Mouse (Mus musculus): Measurements from ENCODE around the gene Sgpp2. TPM values are rescaled to one million over a fixed set of nuclear protein-coding genes. Genes with fewer than 3 reads are reported as not detected.

Sgpp2 gene
- polyA plus RNA-seq, 1 experiment from 2014 or later = 2.6 TPM

DNA sequence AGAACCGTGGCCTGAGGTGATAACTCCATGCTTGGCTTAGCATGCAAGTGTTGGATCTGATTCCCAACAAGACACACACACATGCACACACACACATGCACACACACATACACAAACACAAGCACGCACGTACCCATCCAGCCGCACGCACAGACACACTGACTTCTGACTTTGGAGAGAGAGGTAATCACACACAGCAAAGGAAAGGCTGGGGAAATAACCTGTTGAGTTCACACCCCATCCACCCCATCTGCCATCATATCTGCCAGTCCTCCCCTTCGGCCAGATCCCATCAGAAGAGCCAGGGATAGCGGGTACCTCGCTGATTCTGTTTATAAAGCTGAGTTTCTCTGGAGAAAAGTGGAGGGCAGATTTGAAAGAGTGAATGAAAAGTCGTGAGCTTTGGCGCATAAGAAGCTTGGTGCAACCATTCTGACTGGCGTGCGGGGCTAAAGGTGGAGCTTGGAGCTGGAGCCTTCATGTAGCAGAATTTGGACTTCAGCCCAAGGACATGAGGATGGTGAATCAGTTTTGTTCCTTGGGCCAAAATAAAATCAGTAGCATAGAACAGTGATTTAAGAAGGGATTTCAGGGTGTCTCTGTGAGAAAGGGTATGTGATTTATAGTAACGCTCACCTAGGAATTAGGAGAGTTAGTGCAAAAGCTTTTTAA, 8.1 kb downstream of the Sgpp2 start:
- Histone ChIP-seq H3K4me2 (replicated peaks) (no peak overlapping the region), H3K9ac (replicated peaks) (no peak overlapping the region), H3K27ac (replicated peaks) (no peak overlapping the region), H3K4me3 (no peak overlapping the region), H3K27me3 (0 out of 2 replicates have a peak, but pooled peaks cover 3% of the 10 kb centered on the region), H3K9me3 (no peaks in the 10 kb centered on the region), H3K36me3 (no peaks in the 10 kb centered on the region), H3K4me1 (no peaks in the 10 kb centered on the region)
- ATAC-seq (ENCODE audit: low FRiP score, low read depth) = no peak
- 88% methylated on average over 13 of the region's 13 CpGs for WGBS

DNA sequence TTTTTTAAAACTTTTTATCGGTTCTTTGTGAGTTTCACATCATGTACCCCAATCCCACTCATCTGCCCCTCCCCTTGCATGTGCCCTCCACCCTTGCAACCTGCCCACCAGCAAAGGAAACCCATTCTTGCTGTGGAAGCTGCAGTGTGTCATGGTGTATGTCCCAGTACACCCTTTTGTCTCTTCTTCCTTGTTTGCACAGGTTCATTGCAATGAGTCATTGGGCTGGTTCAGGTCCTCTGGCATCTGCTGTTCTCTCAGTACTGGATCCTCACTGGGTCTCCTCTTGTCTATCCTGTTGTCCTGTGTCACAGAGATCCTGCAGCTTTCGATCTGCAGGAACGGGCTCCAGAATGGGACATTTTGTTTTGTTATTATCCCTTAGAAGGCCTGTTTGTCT, 10.1 kb downstream of the Sgpp2 start:
- Histone ChIP-seq H3K36me3 (no peaks in the 10 kb centered on the region), H3K9ac (replicated peaks) (no peak overlapping the region), H3K27me3 (0 out of 2 replicates have a peak, but pooled peaks cover 3% of the 10 kb centered on the region), H3K4me1 (no peaks in the 10 kb centered on the region), H3K27ac (replicated peaks) (no peak overlapping the region), H3K4me2 (replicated peaks) (no peak overlapping the region), H3K4me3 (no peak overlapping the region), H3K9me3 (no peaks in the 10 kb centered on the region)
- WGBS = 84% methylated on average over 3 of the region's 3 CpGs
- no peak for ATAC-seq (ENCODE audit: low FRiP score, low read depth)

DNA sequence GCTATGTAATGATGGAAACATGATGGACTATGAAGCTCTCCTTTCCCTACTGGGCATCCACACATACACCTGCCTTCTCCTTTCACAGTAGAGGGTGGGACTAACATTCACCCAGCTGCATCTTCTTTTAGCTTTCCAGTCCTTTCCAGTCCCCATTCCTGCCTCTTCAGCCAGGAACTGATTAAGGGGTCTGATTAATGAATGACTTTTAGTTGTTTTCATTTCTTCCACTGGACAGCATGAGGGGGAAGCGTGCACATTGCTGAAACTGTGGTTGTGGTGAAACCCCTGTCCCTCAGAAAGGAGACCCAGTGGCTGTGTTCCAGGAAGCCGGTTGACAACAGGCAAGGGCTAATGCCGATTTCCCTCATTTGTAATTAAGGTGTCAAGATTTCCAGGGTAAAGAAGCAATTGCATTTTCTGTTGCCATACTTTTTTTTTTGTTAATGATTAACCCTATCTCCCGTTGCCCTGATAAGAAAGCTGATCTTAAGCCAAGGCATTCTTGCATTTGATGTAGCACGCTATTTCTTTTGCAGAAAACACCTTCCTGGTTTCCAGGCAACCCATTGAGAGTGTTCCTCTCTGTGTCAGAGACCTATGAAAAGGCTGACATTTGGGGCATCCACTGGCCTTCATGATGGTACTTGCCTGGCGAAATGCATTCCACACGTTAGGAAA, 12.1 kb downstream of the Sgpp2 start:
- Histone ChIP-seq H3K9ac (replicated peaks) (no peak overlapping the region), H3K4me1 (no peaks in the 10 kb centered on the region), H3K27ac (replicated peaks) (no peak overlapping the region), H3K4me2 (replicated peaks) (no peak overlapping the region), H3K36me3 (no peaks in the 10 kb centered on the region), H3K9me3 (no peaks in the 10 kb centered on the region), H3K4me3 (no peak overlapping the region), H3K27me3 (0 out of 2 replicates have a peak, but pooled peaks cover 3% of the 10 kb centered on the region)
- WGBS = 73% methylated on average over 7 of the region's 7 CpGs
- ATAC-seq (ENCODE audit: low FRiP score, low read depth) = no peak

DNA sequence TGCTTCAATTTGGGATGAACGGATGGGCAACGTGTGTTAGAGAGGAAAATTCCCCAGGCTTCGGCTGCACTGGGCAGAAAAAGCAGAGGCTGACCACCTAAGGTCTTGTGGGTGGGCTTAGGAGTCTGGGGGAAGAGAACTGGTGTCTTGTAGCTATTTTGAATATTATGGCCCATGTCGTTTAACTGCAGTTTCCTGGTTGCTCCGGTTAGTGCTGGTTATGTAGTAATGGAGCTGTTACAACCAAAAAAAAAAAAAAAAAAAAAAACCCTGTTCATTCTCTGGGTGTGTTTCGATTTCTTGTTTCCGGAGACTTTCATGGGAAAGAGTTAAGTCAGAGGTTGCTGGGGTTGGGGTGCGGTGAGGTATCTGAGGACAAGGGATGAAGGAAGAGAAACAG, 12.7 kb downstream of the Sgpp2 start:
- Histone ChIP-seq H3K27ac (replicated peaks) (no peak overlapping the region), H3K9ac (replicated peaks) (no peak overlapping the region), H3K36me3 (no peaks in the 10 kb centered on the region), H3K27me3 (0 out of 2 replicates have a peak, but pooled peaks cover 3% of the 10 kb centered on the region), H3K4me3 (no peak overlapping the region), H3K4me2 (replicated peaks) (no peak overlapping the region), H3K4me1 (no peaks in the 10 kb centered on the region), H3K9me3 (no peaks in the 10 kb centered on the region)
- ATAC-seq (ENCODE audit: low FRiP score, low read depth) = no peak
- 90% methylated on average over 8 of the region's 8 CpGs for WGBS

DNA sequence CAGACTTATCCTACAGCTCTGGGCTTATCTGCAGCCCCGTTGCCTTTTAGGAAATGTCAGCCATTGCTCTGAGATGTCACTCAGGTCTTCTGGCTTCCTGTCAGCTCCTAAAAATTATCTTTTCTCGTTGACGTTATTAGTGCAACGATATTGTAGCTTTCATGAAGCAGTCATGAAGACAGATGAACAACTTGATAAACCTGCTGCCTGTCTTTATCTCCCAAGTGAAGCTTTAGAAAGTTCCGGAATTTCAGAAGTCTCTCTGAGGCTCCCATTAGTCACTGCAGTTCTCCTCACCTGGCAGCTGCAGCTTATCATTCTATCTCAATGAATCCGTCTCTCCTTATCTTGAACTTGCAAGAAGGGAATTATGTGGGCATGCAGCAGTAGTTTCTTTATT, 13.9 kb downstream of the Sgpp2 start:
- Histone ChIP-seq H3K9ac (replicated peaks) (no peak overlapping the region), H3K4me3 (no peak overlapping the region), H3K4me1 (no peaks in the 10 kb centered on the region), H3K4me2 (replicated peaks) (no peak overlapping the region), H3K27me3 (no peaks in the 10 kb centered on the region), H3K9me3 (no peaks in the 10 kb centered on the region), H3K36me3 (no peaks in the 10 kb centered on the region), H3K27ac (replicated peaks) (no peak overlapping the region)
- WGBS = 91% methylated on average over 6 of the region's 6 CpGs
- no peak for ATAC-seq (ENCODE audit: low FRiP score, low read depth)

DNA sequence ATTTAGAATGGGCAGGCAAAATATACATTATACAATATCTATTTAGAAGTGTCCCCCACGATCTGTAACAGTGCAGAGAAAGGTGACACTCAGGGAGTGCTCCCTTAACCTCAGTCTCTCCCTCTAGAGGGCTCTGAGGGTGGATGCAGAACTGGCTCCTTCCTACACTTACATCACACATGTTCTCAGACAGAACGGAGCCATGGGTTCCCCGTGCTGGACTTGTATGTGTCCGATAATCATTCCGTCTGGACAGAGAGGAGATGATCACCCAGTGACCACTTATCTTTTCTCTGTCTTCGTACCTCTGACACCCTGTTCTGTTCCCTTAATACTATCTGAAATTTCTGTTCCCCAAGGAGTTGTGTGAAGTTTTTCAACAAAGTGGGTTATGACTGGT, 15.7 kb downstream of the Sgpp2 start:
- Histone ChIP-seq H3K4me2 (replicated peaks) (no peak overlapping the region), H3K4me1 (no peaks in the 10 kb centered on the region), H3K4me3 (no peak overlapping the region), H3K36me3 (no peaks in the 10 kb centered on the region), H3K9me3 (no peaks in the 10 kb centered on the region), H3K27ac (replicated peaks) (no peak overlapping the region), H3K27me3 (no peaks in the 10 kb centered on the region), H3K9ac (replicated peaks) (no peak overlapping the region)
- ATAC-seq (ENCODE audit: low FRiP score, low read depth) = no peak
- 84% methylated on average over 6 of the region's 6 CpGs for WGBS

DNA sequence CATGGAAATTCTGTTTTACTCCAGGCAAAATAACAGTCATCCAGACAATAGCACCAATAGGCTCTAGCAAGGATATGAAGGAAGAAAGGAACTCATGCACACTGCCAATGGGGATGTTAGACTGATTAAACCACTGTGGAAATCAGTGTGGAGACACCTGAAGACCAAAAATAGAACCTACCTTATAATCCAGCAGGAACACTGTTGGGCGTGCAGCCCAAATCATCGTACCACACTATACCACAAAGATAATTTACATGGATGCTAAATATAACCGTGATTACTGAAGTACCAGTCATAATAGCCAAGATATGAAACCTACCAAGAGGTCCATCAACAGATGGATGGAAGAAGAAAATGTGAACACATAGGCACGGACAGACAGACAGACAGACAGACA, 18.5 kb downstream of the Sgpp2 start:
- Histone ChIP-seq H3K36me3 (no peaks in the 10 kb centered on the region), H3K27ac (replicated peaks) (no peak overlapping the region), H3K27me3 (no peaks in the 10 kb centered on the region), H3K9ac (replicated peaks) (no peak overlapping the region), H3K9me3 (no peaks in the 10 kb centered on the region), H3K4me2 (replicated peaks) (no peak overlapping the region), H3K4me1 (no peaks in the 10 kb centered on the region), H3K4me3 (no peak overlapping the region)
- ATAC-seq (ENCODE audit: low FRiP score, low read depth) = no peak
- 93% methylated on average over 4 of the region's 4 CpGs for WGBS

DNA sequence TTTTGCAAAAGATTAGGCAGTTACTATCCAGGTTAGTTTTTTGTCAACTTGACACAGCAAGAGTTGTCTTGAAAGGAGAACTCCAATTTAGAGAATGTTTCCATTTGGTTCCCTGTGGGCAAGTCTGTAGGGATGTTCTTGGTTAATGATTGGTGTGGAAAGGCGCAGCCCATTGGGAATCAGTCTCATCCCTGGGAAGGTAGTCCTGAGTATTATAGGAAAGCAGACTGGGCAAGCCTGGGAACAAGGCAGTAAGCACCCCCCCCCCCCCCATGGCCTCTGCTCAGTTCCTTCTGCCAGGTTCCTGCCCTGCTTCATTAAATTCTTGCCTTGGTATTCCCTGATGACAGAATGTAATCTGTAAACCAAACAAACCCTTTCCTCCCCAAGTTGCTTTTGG, 19.7 kb downstream of the Sgpp2 start:
- Histone ChIP-seq H3K27me3 (no peaks in the 10 kb centered on the region), H3K36me3 (no peaks in the 10 kb centered on the region), H3K4me1 (no peaks in the 10 kb centered on the region), H3K9me3 (no peaks in the 10 kb centered on the region), H3K4me3 (no peak overlapping the region), H3K27ac (replicated peaks) (no peak overlapping the region), H3K4me2 (replicated peaks) (no peak overlapping the region), H3K9ac (replicated peaks) (no peak overlapping the region)
- no peak for ATAC-seq (ENCODE audit: low FRiP score, low read depth)
- WGBS = 100% methylated on average over 1 of the region's 1 CpGs

DNA sequence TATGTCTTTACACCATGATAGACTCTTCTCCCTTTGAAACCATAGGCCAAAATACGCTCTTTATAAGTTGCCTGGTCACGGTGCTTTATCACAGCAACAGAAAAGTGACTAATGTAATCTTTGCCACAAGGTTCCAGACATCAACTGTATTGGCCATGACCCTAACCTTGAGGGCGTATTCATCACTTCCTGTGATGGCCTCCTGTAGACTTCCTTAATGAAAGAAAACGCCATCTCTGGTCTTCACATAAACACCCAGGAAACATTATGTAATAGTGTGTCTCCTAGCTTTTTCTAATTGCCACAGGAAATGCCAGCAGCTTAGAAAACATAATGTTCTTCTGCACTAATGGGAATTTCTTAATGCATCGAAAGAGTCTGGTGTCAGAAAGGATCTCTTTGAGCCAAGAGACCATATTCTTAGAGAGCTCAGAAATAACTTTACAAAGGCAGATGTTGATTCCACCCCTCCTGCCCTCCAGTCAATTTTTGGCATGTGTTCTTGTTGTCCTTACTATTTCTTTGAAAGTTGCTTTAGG, 20.5 kb downstream of the Sgpp2 start:
- H3K27me3 ChIP-seq = 0 out of 2 replicates have a peak, but pooled peaks cover 5% of the 10 kb centered on the region
- WGBS = 90% methylated on average over 5 of the region's 5 CpGs
- H3K4me3 ChIP-seq = no peak overlapping the region
- ATAC-seq (ENCODE audit: low FRiP score, low read depth) = no peak
- H3K9me3 ChIP-seq = no peaks in the 10 kb centered on the region
- no peaks in the 10 kb centered on the region for H3K36me3 ChIP-seq
- H3K27ac ChIP-seq (replicated peaks) = no peak overlapping the region
- H3K9ac ChIP-seq (replicated peaks) = no peak overlapping the region
- no peaks in the 10 kb centered on the region for H3K4me1 ChIP-seq
- H3K4me2 ChIP-seq (replicated peaks) = no peak overlapping the region

DNA sequence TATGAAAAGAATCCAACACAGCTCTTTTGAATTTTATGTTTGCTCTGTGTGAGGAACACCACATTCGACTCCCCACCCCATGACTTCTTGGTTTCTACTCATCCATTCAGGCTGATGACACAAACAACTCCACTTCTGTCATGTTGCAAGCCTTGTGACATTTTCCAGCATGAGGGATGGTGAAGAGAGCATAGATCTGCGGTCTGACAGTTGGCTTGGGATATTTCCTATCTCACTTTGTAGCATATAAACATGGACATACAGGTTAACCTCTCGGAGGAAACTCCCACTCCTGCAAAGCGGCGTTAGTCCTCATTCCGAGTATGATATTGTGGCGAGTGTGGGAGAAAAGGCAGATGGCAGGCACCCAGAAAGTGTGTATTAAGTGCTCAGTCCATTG, 27.6 kb downstream of the Sgpp2 start:
- no peak for ATAC-seq (ENCODE audit: low FRiP score, low read depth)
- Histone ChIP-seq H3K4me1 (0 out of 2 replicates have a peak, but pooled peaks cover 3% of the 10 kb centered on the region), H3K4me2 (replicated peaks) (no peak overlapping the region), H3K9me3 (no peaks in the 10 kb centered on the region), H3K9ac (replicated peaks) (no peak overlapping the region), H3K4me3 (no peak overlapping the region), H3K27me3 (peaks cover 11% of the 10 kb centered on the region; the same call in 1 of the 2 replicates), H3K36me3 (no peaks in the 10 kb centered on the region), H3K27ac (replicated peaks) (no peak overlapping the region)
- 84% methylated on average over 7 of the region's 7 CpGs for whole genome bisulfite sequencing

DNA sequence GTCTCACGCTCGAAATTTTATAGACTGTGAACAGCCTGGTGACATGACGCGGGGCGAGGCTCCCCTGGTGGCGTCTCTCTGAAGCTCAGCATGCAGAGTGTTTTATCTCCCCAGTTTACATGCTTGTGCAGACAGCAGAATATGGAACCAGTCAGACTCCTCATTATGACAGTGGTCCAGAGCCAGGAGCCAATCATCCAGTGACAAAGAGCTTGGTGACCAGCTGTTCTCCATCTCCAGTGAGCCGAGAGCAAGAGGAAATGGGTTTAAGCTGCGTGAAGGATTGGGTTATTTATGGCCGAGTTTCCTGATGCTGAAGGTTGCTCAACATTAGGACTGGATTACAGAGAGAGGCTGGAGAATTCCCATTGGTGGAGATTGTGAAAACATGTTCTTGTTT, 28.1 kb downstream of the Sgpp2 start:
- no peak overlapping the region for H3K4me2 ChIP-seq (replicated peaks)
- H3K27ac ChIP-seq (replicated peaks) = no peak overlapping the region
- 43% methylated on average over 9 of the region's 9 CpGs for WGBS
- H3K36me3 ChIP-seq = no peaks in the 10 kb centered on the region
- no peak overlapping the region for H3K4me3 ChIP-seq
- H3K4me1 ChIP-seq = 0 out of 2 replicates have a peak, but pooled peaks cover 3% of the 10 kb centered on the region
- ATAC-seq (ENCODE audit: low FRiP score, low read depth) = peak; percentile 27; the same call in 1 of the 2 replicates
- H3K27me3 ChIP-seq = peaks cover 11% of the 10 kb centered on the region; the same call in 1 of the 2 replicates
- H3K9me3 ChIP-seq = no peaks in the 10 kb centered on the region
- no peak overlapping the region for H3K9ac ChIP-seq (replicated peaks)

DNA sequence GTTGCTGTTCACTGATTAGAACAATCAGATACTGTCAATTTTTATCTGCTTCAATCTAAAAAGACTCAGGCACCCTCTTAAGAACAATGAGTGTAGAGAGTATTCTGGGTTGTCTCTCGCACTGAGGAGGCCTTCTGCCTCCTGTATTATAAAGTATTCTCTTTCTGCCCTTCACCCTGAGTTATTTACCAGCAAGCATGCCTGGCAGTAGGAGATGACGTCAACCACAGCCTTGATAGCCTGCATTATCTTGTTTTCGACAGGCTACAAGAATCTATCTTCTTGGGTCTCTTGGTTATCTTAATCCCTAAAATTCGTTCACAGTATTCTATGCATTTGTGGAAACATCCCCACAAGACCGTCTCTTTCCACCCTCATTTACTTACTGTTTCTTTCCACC, 29.8 kb downstream of the Sgpp2 start:
- Histone ChIP-seq H3K36me3 (no peaks in the 10 kb centered on the region), H3K4me3 (no peak overlapping the region), H3K4me2 (replicated peaks) (no peak overlapping the region), H3K9me3 (no peaks in the 10 kb centered on the region), H3K9ac (replicated peaks) (no peak overlapping the region), H3K4me1 (0 out of 2 replicates have a peak, but pooled peaks cover 3% of the 10 kb centered on the region), H3K27ac (replicated peaks) (no peak overlapping the region), H3K27me3 (peaks cover 11% of the 10 kb centered on the region; the same call in 1 of the 2 replicates)
- WGBS = 75% methylated on average over 5 of the region's 5 CpGs
- no peak for ATAC-seq (ENCODE audit: low FRiP score, low read depth)
